In the genomic region with DNA sequence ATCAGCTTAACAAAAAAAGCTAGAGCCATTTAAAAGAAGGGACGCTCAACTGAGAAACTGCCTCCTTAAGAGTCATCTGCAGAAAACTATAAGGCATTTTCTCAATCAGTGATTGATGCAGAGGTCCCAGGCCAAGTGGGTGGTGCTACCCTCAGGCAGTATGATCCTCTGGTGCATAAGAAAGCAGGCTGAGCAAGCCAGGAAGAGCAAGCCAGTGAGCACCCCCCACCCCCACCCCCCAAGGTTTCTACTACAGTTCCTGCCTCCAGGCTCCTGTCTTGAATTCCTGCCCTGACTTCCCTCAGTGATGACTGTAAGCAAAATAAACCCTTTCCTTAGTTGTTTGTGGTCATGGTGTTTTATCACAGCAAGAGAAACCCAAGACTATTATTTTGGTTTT, we compare ENCODE assay signal across 21 mouse cellular contexts.
"Had no signal": no experiment of that assay in that cellular context is flagged by ENCODE, and none has a peak within 500 bp of the region (broad histone marks: within the 10 kb centered on the region; RNA-seq: fewer than 3 reads in every experiment).

No protein-coding gene starts in this region.

- H3K9me3 ChIP-seq: lung, embryonic 15.5 days; midbrain, embryonic 13.5 days; midbrain, embryonic 15.5 days; neural tube, embryonic 12.5 days; stomach, embryonic 15.5 days had no signal

- H3K4me3 ChIP-seq: lung, embryonic 15.5 days; megakaryocyte, embryonic 14.5 days; midbrain, embryonic 13.5 days; midbrain, embryonic 15.5 days; neural tube, embryonic 12.5 days; stomach, embryonic 15.5 days had no signal

- ATAC-seq: liver, postnatal 0 days; lung, postnatal 0 days; midbrain, embryonic 13.5 days; midbrain, embryonic 15.5 days had no signal

- H3K9ac ChIP-seq: liver, postnatal 0 days; lung, embryonic 15.5 days; midbrain, embryonic 13.5 days; midbrain, embryonic 15.5 days; neural tube, embryonic 12.5 days; stomach, embryonic 15.5 days had no signal

- H3K27ac ChIP-seq: lung, embryonic 15.5 days; macrophage; midbrain, embryonic 13.5 days; midbrain, embryonic 15.5 days; neural tube, embryonic 12.5 days; stomach, embryonic 15.5 days; stomach, postnatal 0 days had no signal

- H3K4me1 ChIP-seq: midbrain, embryonic 13.5 days; midbrain, embryonic 15.5 days; neural tube, embryonic 12.5 days; stomach, embryonic 15.5 days had no signal

- H3K27me3 ChIP-seq: lung, embryonic 15.5 days; megakaryocyte, embryonic 14.5 days; midbrain, embryonic 13.5 days; midbrain, embryonic 15.5 days; neural tube, embryonic 12.5 days; stomach, embryonic 15.5 days had no signal

- DNase-seq: liver, postnatal 0 days; lung, adult 2 months; lung, postnatal 14 days; lung, postnatal 36 days; retina, postnatal 1 day; right cerebral cortex, adult 18-20 months; right cerebral cortex, postnatal 25 days; right cerebral cortex, postnatal 4 days; spleen, adult 18-20 months; thymus, adult 18-20 months; thymus, postnatal 14 days; thymus, postnatal 36 days had no signal
